Mouse (Mus musculus): Measurements from ENCODE around the gene Pkp4. TPM values are rescaled to one million over a fixed set of nuclear protein-coding genes. Genes with fewer than 3 reads are reported as not detected.

Pkp4 gene
- polyA plus RNA-seq, 1 experiment from 2014 or later, result 23.5 TPM

DNA sequence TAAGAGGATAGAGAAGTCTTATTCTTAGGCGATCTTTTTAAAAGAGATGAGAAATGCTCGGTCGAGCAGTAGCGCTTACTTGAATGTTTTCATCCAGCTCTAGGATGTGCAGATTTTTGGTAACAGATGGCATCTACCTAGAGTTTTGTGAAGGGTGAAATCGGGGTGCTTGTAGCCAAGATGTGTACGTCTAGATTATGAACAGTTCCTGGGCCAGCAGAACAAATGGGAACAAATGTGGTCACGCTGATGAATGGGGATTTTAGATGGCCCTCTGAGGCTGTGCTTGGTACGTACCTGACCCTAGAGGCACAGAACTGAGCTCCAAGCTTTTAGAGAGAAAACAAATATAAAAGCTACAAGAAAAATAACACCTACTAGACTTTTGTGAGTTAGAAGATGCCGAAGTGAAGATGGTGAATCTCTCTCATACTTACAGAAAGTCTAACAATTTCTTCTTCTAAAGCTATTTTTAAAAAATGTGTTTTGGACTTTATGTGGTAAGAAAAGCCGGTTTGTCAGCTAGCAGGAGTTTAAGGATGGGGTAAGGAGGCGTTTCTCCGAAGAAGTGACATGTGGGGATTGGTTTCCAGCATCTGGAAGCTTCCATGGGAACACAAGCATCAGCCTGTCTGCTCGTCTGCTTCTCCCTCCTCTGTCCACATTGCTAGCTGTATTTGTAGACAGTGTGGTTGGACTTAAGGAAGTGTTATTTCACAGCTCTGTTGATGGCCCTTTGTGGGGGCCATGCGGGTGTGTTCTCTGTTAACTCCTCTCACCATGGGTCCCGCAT lies 20.9 kb downstream of the Pkp4 start:
- H3K36me3 ChIP-seq (ENCODE audit: insufficient read depth, low read length), result no peaks in the 10 kb centered on the region
- ATAC-seq (ENCODE audit: low FRiP score, low TSS enrichment), result no peak
- 85% methylated on average over 15 of the region's 15 CpGs for WGBS

GRCm38 (mm10) chr2:59183541-59183940 lies 22.9 kb downstream of the Pkp4 start:
- no peak for ATAC-seq (ENCODE audit: low FRiP score, low TSS enrichment)
- Histone ChIP-seq H3K9me3 (ENCODE audit: low read length) (no peaks in the 10 kb centered on the region), H3K9ac (replicated peaks; ENCODE audit: low read length) (no peak overlapping the region), H3K27ac (ENCODE audit: low read length) (no peak overlapping the region), H3K4me2 (replicated peaks; ENCODE audit: low read depth, low read length) (no peak overlapping the region), H3K27me3 (ENCODE audit: insufficient read depth, low read length) (no peaks in the 10 kb centered on the region), H3K36me3 (ENCODE audit: insufficient read depth, low read length) (peaks cover 10% of the 10 kb centered on the region), H3K4me3 (ENCODE audit: low read length) (no peak overlapping the region), H3K4me1 (ENCODE audit: insufficient read depth, low read length) (peaks cover 7% of the 10 kb centered on the region)
- 80% methylated on average over 4 of the region's 4 CpGs for WGBS

More for the DNA sequence above, 20.9 kb downstream of the Pkp4 start:
- H3K27ac ChIP-seq (ENCODE audit: low read length), result no peak overlapping the region
- H3K4me1 ChIP-seq (ENCODE audit: insufficient read depth, low read length), result peaks cover 20% of the 10 kb centered on the region
- no peak overlapping the region for H3K9ac ChIP-seq (replicated peaks; ENCODE audit: low read length)
- no peak overlapping the region for H3K4me2 ChIP-seq (replicated peaks; ENCODE audit: low read depth, low read length)
- no peaks in the 10 kb centered on the region for H3K9me3 ChIP-seq (ENCODE audit: low read length)
- no peak overlapping the region for H3K4me3 ChIP-seq (ENCODE audit: low read length)
- no peaks in the 10 kb centered on the region for H3K27me3 ChIP-seq (ENCODE audit: insufficient read depth, low read length)

GRCm38 (mm10) chr2:59184107-59185064 lies 23.7 kb downstream of the Pkp4 start:
- H3K27me3 ChIP-seq (ENCODE audit: insufficient read depth, low read length), result no peaks in the 10 kb centered on the region
- WGBS, result 75% methylated on average over 11 of the region's 11 CpGs
- H3K27ac ChIP-seq (ENCODE audit: low read length), result no peak overlapping the region
- no peak overlapping the region for H3K9ac ChIP-seq (replicated peaks; ENCODE audit: low read length)
- H3K9me3 ChIP-seq (ENCODE audit: low read length), result no peaks in the 10 kb centered on the region
- H3K4me1 ChIP-seq (ENCODE audit: insufficient read depth, low read length), result 0 out of 2 replicates have a peak, but pooled peaks cover 2% of the 10 kb centered on the region
- peaks cover 10% of the 10 kb centered on the region for H3K36me3 ChIP-seq (ENCODE audit: insufficient read depth, low read length)
- H3K4me2 ChIP-seq (replicated peaks; ENCODE audit: low read depth, low read length), result no peak overlapping the region
- H3K4me3 ChIP-seq (ENCODE audit: low read length), result no peak overlapping the region
- ATAC-seq (ENCODE audit: low FRiP score, low TSS enrichment), result no peak

- H3K27me3 ChIP-seq (ENCODE audit: insufficient read depth, low read length), result no peaks in the 10 kb centered on the region
- no peak overlapping the region for H3K27ac ChIP-seq (ENCODE audit: low read length)
- H3K4me3 ChIP-seq (ENCODE audit: low read length), result no peak overlapping the region
- 84% methylated on average over 8 of the region's 8 CpGs for WGBS
- peaks cover 9% of the 10 kb centered on the region; the same call in 1 of the 2 replicates for H3K4me1 ChIP-seq (ENCODE audit: insufficient read depth, low read length)
- no peak overlapping the region for H3K9ac ChIP-seq (replicated peaks; ENCODE audit: low read length)
- peaks cover 10% of the 10 kb centered on the region for H3K36me3 ChIP-seq (ENCODE audit: insufficient read depth, low read length)
- H3K9me3 ChIP-seq (ENCODE audit: low read length), result no peaks in the 10 kb centered on the region
- no peak overlapping the region for H3K4me2 ChIP-seq (replicated peaks; ENCODE audit: low read depth, low read length)
- ATAC-seq (ENCODE audit: low FRiP score, low TSS enrichment), result no peak; the same call in 1 of the 2 replicates
These were observed 25.5 kb downstream of the Pkp4 start for GRCm38 (mm10) chr2:59186122-59186521.

DNA sequence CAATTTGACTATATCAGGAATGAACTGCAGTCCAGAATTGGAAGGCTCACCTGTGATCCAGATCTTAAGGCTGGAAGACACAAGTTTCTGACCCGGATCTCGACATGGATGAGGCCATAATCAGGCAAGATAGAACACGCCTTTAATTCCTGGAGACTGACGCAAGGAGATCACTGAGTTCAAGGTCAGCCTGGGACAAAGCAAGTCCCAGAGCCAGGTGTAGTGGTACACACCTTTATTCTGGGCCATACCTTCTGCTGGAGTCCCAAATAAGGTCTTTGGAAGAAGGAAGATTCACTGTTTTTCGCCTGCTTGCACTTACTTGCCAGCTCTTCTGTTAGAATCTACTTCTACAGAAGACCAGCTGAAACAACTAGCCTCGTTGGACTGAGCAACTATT lies 26.3 kb downstream of the Pkp4 start:
- H3K27me3 ChIP-seq (ENCODE audit: insufficient read depth, low read length), result no peaks in the 10 kb centered on the region
- H3K4me1 ChIP-seq (ENCODE audit: insufficient read depth, low read length), result peaks cover 9% of the 10 kb centered on the region; the same call in 1 of the 2 replicates
- WGBS, result 95% methylated on average over 6 of the region's 6 CpGs
- H3K4me3 ChIP-seq (ENCODE audit: low read length), result no peak overlapping the region
- H3K27ac ChIP-seq (ENCODE audit: low read length), result no peak overlapping the region
- no peak for ATAC-seq (ENCODE audit: low FRiP score, low TSS enrichment)
- H3K9me3 ChIP-seq (ENCODE audit: low read length), result no peaks in the 10 kb centered on the region
- no peak overlapping the region for H3K4me2 ChIP-seq (replicated peaks; ENCODE audit: low read depth, low read length)
- peaks cover 10% of the 10 kb centered on the region for H3K36me3 ChIP-seq (ENCODE audit: insufficient read depth, low read length)
- no peak overlapping the region for H3K9ac ChIP-seq (replicated peaks; ENCODE audit: low read length)

GRCm38 (mm10) chr2:59188306-59188705 lies 27.7 kb downstream of the Pkp4 start:
- Histone ChIP-seq H3K9ac (replicated peaks; ENCODE audit: low read length) (no peak overlapping the region), H3K4me1 (ENCODE audit: insufficient read depth, low read length) (peaks cover 9% of the 10 kb centered on the region; the same call in 1 of the 2 replicates), H3K9me3 (ENCODE audit: low read length) (no peaks in the 10 kb centered on the region), H3K36me3 (ENCODE audit: insufficient read depth, low read length) (peaks cover 10% of the 10 kb centered on the region), H3K4me3 (ENCODE audit: low read length) (no peak overlapping the region), H3K27me3 (ENCODE audit: insufficient read depth, low read length) (no peaks in the 10 kb centered on the region), H3K4me2 (replicated peaks; ENCODE audit: low read depth, low read length) (no peak overlapping the region), H3K27ac (ENCODE audit: low read length) (no peak overlapping the region)
- 93% methylated on average over 8 of the region's 8 CpGs for WGBS
- no peak for ATAC-seq (ENCODE audit: low FRiP score, low TSS enrichment)

DNA sequence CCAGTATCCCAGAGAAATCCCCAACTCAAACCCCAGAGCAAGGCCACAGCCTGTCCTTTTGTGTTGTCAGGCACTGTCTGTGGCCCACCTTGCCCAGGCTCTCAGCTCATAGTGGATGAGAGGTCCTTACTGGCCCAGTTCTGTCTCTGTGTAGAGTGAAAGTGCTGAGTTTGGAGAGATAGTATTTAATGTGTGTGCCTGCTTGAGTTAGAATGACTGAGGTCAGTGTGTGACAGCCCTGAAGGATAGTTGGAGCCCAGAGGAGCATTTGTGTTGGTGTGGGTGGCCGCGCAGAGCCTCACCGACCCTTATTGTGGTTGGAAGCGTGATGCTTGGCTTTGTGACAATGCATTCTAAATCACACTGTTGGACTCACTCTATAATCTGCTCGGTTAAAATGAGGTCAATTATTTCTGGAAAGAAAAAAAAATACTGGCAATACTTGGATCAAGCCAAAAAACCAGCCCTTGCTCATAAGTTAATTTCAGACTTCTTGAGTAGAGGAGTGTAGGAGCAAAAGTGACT lies 29.1 kb downstream of the Pkp4 start:
- Histone ChIP-seq H3K4me3 (ENCODE audit: low read length) (no peak overlapping the region), H3K4me1 (ENCODE audit: insufficient read depth, low read length) (peaks cover 9% of the 10 kb centered on the region; the same call in 1 of the 2 replicates), H3K27me3 (ENCODE audit: insufficient read depth, low read length) (no peaks in the 10 kb centered on the region), H3K9me3 (ENCODE audit: low read length) (no peaks in the 10 kb centered on the region), H3K9ac (replicated peaks; ENCODE audit: low read length) (no peak overlapping the region), H3K36me3 (ENCODE audit: insufficient read depth, low read length) (peaks cover 10% of the 10 kb centered on the region), H3K4me2 (replicated peaks; ENCODE audit: low read depth, low read length) (no peak overlapping the region), H3K27ac (ENCODE audit: low read length) (peak overlapping the region; percentile 12; the same call in 1 of the 2 replicates)
- 57% methylated on average over 5 of the region's 5 CpGs for WGBS
- ATAC-seq (ENCODE audit: low FRiP score, low TSS enrichment), result peak; percentile 37; the same call in 1 of the 2 replicates

GRCm38 (mm10) chr2:59190186-59190585 lies 29.5 kb downstream of the Pkp4 start:
- 80% methylated on average over 10 of the region's 10 CpGs for WGBS
- no peak overlapping the region for H3K4me2 ChIP-seq (replicated peaks; ENCODE audit: low read depth, low read length)
- H3K4me1 ChIP-seq (ENCODE audit: insufficient read depth, low read length), result peaks cover 7% of the 10 kb centered on the region; the same call in 1 of the 2 replicates
- ATAC-seq (ENCODE audit: low FRiP score, low TSS enrichment), result no peak
- no peaks in the 10 kb centered on the region for H3K27me3 ChIP-seq (ENCODE audit: insufficient read depth, low read length)
- H3K9ac ChIP-seq (replicated peaks; ENCODE audit: low read length), result no peak overlapping the region
- no peak overlapping the region for H3K4me3 ChIP-seq (ENCODE audit: low read length)
- peak overlapping the region; percentile 12; the same call in 1 of the 2 replicates for H3K27ac ChIP-seq (ENCODE audit: low read length)
- H3K9me3 ChIP-seq (ENCODE audit: low read length), result no peaks in the 10 kb centered on the region
- H3K36me3 ChIP-seq (ENCODE audit: insufficient read depth, low read length), result peaks cover 10% of the 10 kb centered on the region

DNA sequence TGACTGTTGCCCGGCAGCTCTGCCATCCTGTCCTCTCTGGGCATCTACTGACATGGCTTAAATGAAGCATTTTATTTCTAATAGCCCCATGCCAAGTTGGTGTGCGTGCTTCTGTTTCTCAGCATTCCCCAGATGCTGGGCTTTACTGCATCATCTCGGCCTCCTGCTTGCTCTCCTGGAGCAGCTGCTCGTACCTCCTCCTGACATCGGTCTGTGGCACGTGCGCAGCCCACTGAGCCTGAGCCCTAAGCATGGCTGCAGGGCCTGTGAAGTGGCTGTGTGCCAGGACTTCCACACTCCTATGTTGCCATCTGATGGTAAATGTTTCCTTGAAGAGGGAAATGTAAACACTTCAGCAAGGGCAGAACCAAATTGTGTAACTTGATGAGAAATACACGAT lies 30.8 kb downstream of the Pkp4 start:
- H3K4me1 ChIP-seq (ENCODE audit: insufficient read depth, low read length), result peaks cover 7% of the 10 kb centered on the region; the same call in 1 of the 2 replicates
- ATAC-seq (ENCODE audit: low FRiP score, low TSS enrichment), result no peak
- 77% methylated on average over 8 of the region's 8 CpGs for WGBS

More for the DNA sequence above, 30.8 kb downstream of the Pkp4 start:
- Histone ChIP-seq H3K4me3 (ENCODE audit: low read length) (no peak overlapping the region), H3K27ac (ENCODE audit: low read length) (no peak overlapping the region), H3K9me3 (ENCODE audit: low read length) (no peaks in the 10 kb centered on the region), H3K36me3 (ENCODE audit: insufficient read depth, low read length) (peaks cover 10% of the 10 kb centered on the region), H3K27me3 (ENCODE audit: insufficient read depth, low read length) (no peaks in the 10 kb centered on the region), H3K4me2 (replicated peaks; ENCODE audit: low read depth, low read length) (no peak overlapping the region), H3K9ac (replicated peaks; ENCODE audit: low read length) (no peak overlapping the region)
